Mouse (Mus musculus) megakaryocyte progenitor cell, adult 5-6 weeks (primary cell): ENCODE measurements at regions not wholly inside any gene's neighbourhood (a gene's known extent, or its start where the extent isn't known, plus 50 kb on each side); places are given as distances from the start of the nearest gene placed in this dataset.
A peak's percentile ranks its signal among the peaks of the same experiment; 100 is the strongest.

Experiments used
- ATAC-seq: replicated peaks from 2 replicates; pipeline ENCODE4 v1.8.0; 2016; ENCODE audit warnings: mild to moderate bottlenecking, moderate TSS enrichment, inconsistent platforms; ENCODE audit not compliant: poor library complexity

- no peak for ATAC-seq
These were observed 657.0 kb downstream of the Mecom start for GRCm38 (mm10) chr3:29890764-29891163.

DNA sequence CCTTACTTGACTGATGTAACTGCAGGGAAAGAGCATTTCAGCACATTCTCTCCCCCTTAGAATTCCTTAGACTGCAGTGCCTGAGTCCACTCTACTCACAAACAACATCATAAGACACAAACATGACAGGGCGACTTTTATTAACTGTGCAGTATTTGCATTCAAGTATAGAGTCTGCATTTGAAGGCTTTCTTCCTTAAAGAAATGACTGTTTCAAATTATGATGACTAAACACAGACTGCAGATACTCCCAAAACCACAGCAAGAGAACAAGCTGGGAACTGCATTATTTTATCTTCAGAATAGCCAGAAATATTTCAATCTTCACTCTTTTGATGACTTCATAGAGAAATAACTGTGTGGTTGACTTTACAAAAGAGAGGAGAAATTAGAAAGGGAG lies 657.5 kb downstream of the Mecom start:
- ATAC-seq, result no peak

- no peak for ATAC-seq
These were observed 658.2 kb downstream of the Mecom start for GRCm38 (mm10) chr3:29889638-29890037.

- no peak for ATAC-seq
These were observed 667.8 kb downstream of the Mecom start for GRCm38 (mm10) chr3:29879966-29880365.

- ATAC-seq, result no peak
These were observed 672.0 kb downstream of the Mecom start for GRCm38 (mm10) chr3:29875768-29876167.

DNA sequence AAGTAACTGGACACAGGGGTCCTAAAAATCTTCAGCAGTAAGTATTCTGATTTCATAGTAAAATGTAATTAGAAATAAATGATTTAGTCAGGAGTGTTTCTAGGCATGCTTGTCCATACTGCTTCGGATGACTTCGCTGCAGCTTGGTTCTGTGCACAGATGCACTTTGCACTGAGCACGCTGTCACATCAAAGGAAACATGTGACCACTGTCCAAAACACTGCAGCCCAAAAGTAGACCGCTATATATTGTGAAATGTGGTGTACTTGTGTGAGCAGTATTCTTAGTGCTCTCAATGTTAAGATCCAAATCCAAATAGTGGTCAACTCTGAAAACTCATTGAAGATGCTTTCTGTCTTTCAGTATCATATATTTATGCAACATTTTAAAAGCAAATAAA lies 685.4 kb downstream of the Mecom start:
- no peak for ATAC-seq

GRCm38 (mm10) chr3:29852465-29852864 lies 695.3 kb downstream of the Mecom start:
- ATAC-seq, result no peak

- ATAC-seq, result no peak
These were observed 712.4 kb downstream of the Mecom start for GRCm38 (mm10) chr3:29835432-29835831.

DNA sequence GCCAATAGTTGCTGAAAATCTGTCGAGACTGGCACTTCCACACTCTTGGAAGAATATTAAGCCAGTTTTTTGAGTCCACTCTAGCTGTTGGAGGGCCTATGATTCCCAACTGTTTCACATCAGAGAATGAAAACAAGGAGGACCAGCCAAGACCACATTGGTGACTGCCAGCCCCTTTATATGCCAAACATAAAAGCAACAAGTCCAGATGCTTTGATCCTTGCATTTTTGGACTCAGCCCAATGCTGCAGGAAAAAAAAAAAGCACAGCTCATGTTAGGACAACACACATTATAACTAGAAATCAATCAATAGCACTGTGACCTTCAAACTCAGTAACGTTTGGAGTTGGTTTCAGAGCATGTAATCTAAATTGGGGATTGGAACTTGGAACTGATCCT lies 712.9 kb downstream of the Mecom start:
- ATAC-seq, result no peak

DNA sequence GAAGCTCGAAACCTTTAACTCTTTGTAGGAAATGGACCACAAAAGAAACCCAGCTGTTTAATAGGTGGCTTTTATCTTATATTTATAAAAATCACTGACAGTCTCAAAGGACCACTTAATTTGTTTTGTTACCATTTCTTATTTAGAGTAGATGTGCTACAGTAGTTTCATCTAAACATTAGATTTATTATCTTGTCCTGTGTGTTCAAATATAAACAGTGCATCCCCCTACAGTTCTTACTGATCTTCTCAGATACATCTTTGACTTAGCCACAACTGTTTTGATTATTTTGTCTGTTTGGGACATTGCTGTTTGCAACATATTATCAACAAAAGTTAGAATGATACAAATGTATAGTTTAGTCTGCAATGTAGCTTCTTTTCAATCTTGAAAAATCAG lies 716.5 kb downstream of the Mecom start:
- ATAC-seq, result no peak

- no peak for ATAC-seq
These were observed 725.0 kb downstream of the Mecom start for GRCm38 (mm10) chr3:29822622-29823370.

DNA sequence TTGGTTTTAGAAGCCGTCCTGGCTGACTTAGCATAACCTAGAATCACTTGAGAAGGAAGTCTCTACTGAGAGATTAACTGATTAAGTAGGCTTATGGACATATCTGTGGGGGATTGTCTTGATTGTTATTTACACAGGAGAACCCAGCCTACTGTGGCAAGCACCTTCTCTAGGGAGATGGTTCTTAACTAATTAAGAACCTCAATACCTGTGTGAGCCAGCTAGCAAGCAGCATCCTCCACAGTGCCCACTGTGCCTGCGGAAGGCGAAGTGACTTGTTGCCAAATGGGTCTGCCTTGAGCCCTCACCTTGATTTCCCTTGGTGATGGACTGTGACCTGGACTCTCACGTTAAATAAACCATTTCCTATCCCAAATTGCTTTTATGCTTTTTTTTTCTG lies 730.8 kb downstream of the Mecom start:
- no peak for ATAC-seq

- no peak for ATAC-seq
These were observed 731.5 kb downstream of the Egfem1 start for GRCm38 (mm10) chr3:29813276-29813675.

- ATAC-seq, result 0 out of 2 replicates have a peak, but pooled peaks have one; percentile 37
These were observed 730.8 kb downstream of the Egfem1 start for GRCm38 (mm10) chr3:29812480-29813240.

DNA sequence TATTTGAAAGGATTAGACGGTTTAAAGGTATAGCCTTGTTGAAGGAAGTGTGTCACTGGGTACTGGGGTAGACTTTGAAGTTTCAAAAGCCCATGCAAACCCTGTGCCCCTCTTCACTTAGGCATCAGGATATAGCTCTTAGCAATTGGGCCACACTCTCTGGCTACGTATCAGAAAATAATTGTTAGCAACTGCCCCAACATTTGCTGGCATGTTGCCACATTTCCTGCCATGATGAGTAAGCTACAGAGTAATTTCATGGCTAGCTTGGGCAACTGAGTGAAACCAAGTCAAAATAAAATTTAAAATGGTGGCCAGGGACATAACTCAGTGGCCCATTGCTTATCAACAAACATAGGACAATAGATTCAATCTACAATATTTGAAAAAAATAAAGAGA lies 724.2 kb downstream of the Egfem1 start:
- ATAC-seq, result no peak

DNA sequence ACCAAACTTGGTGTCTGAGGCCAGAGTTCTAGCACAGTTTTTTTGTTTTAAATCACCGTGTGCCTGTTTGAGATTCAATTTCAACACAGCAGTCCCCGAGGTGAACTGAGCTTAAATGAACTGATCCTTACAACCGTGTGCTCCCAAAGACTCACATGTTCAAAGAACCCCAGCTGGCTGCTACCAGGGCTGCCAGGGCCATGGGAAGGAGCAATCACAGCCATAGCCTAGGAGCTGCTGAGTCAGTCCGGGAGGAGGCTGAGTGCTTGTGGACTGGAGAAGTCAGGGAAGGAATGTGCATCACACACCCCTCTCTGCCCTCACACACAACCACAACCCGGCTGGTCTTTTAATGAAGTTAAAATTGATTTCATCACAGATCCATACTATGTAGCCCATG lies 721.6 kb downstream of the Egfem1 start:
- no peak for ATAC-seq

DNA sequence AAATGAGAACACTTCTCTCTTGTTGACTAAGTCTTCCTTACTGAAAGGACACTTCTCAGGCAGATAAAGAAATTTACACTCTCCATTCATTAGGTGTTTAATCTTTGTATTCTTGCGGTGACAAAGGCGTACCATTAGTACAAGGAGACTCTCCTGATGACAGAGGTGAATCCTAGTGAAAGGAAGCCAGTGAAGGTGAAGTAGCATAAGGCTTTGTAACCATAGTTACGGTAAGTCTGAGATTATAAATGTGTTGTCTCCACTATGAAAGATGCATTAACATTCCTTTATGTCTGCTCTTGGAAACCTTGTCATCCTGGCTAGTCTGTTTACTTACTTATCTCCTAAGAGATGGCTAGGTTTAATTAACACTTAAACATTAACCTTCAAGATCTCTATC lies 719.3 kb downstream of the Egfem1 start:
- ATAC-seq, result no peak

GRCm38 (mm10) chr3:29774365-29774764 lies 692.5 kb downstream of the Egfem1 start:
- ATAC-seq, result no peak

GRCm38 (mm10) chr3:29771194-29771593 lies 689.4 kb downstream of the Egfem1 start:
- ATAC-seq, result no peak

GRCm38 (mm10) chr3:29768592-29768991 lies 686.8 kb downstream of the Egfem1 start:
- ATAC-seq, result no peak

GRCm38 (mm10) chr3:29764021-29764420 lies 682.2 kb downstream of the Egfem1 start:
- ATAC-seq, result no peak

- ATAC-seq, result no peak
These were observed 676.1 kb downstream of the Egfem1 start for GRCm38 (mm10) chr3:29757821-29758494.
